Mouse (Mus musculus): Measurements from ENCODE around the gene Ptgr2. TPM values are rescaled to one million over a fixed set of nuclear protein-coding genes. Genes with fewer than 3 reads are reported as not detected.
A peak's percentile ranks its signal among the peaks of the same experiment; 100 is the strongest.
"Not testable (repeated sequence)": the region's sequence is repeated elsewhere in the genome, so short reads cannot be mapped to it uniquely, and the experiment has no call there.

The Ptgr2 gene
- polyA plus RNA-seq, 1 experiment from 2014 or later: 12.9 TPM

DNA sequence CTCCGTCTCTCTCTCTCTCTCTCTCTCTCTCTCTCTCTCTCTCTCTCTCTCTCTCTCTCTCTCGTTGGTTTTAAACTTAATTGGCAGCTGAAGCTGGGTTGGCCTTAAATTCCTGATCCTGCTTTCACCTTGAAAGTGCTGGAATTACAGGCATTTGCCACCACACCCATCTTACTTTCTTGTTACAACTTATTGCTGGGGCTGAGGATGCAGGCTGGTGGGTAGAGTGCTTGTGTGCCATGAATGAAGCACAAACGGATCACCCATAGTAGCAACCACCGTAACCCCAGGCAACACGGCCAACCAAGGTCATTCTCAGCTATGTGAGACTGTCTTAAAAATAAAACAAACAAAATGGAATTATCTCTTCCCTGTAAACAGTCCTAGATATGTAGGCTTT lies 26.3 kb downstream of the Ptgr2 start:
- WGBS: 79% methylated on average over 3 of the region's 5 CpGs
- H3K4me3 ChIP-seq (ENCODE audit: low read depth, low read length): no peak overlapping the region
- ATAC-seq (replicated peaks; ENCODE audit: insufficient number of reproducible peaks, low FRiP score, low TSS enrichment, low read depth): no peak

DNA sequence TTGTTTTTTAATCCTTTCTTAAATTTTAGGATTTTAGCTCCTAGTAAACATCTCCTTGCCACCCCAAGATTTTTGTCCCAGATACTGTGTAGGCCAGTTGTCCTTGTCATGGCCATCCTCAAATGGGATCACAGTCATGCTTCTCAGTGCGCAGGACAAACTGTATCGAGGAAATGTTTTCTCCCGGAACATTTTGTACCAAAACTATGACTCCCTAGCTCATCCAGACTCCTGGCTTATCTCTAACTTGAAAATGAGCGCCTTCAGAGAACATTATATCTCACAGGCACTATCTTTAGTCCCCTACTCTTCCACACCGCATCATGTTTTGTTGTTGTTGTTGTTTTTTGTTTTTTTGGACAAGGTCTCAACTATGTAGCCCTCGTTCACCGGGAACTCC lies 31.0 kb downstream of the Ptgr2 start:
- Histone ChIP-seq H3K4me1 (ENCODE audit: control insufficient read depth, insufficient read depth, low read length) (peaks cover 4% of the 10 kb centered on the region; the same call in 1 of the 2 replicates), H3K27ac (replicated peaks; ENCODE audit: low read depth, low read length) (no peak overlapping the region; the same call in 1 of the 2 replicates), H3K9ac (replicated peaks; ENCODE audit: low read length) (peak overlapping the region; percentile 93), H3K27me3 (ENCODE audit: control insufficient read depth, insufficient read depth, low read length) (no peaks in the 10 kb centered on the region), H3K36me3 (replicated peaks; ENCODE audit: control insufficient read depth, insufficient read depth, low read depth, low read length) (no peaks in the 10 kb centered on the region), H3K4me3 (ENCODE audit: low read depth, low read length) (peak overlapping the region; percentile 91), H3K4me2 (ENCODE audit: low read depth, low read length) (peak overlapping the region; percentile 65), H3K9me3 (replicated peaks; ENCODE audit: control insufficient read depth, low read length) (no peaks in the 10 kb centered on the region)
- no peak for DNase-seq (ENCODE audit: low spot score)
- 47% methylated on average over 7 of the region's 7 CpGs for WGBS
- ATAC-seq (replicated peaks; ENCODE audit: insufficient number of reproducible peaks, low FRiP score, low TSS enrichment, low read depth): no peak

More for the DNA sequence above, 26.3 kb downstream of the Ptgr2 start:
- Histone ChIP-seq H3K4me1 (ENCODE audit: control insufficient read depth, insufficient read depth, low read length) (no peaks in the 10 kb centered on the region), H3K27me3 (ENCODE audit: control insufficient read depth, insufficient read depth, low read length) (no peaks in the 10 kb centered on the region), H3K9ac (replicated peaks; ENCODE audit: low read length) (no peak overlapping the region), H3K4me2 (ENCODE audit: low read depth, low read length) (no peak overlapping the region), H3K27ac (replicated peaks; ENCODE audit: low read depth, low read length) (no peak overlapping the region), H3K36me3 (replicated peaks; ENCODE audit: control insufficient read depth, insufficient read depth, low read depth, low read length) (no peaks in the 10 kb centered on the region), H3K9me3 (replicated peaks; ENCODE audit: control insufficient read depth, low read length) (no peaks in the 10 kb centered on the region)
- DNase-seq (ENCODE audit: low spot score): no peak

GRCm38 (mm10) chr12:84316721-84317621 lies 31.9 kb downstream of the Ptgr2 start, which contains the start of gene Zfp410:
Gene Zfp410, plus strand, starts transcription at chr12:84316852.
- peak within 1 kb of the TSS; percentile 93 for H3K9ac ChIP-seq (replicated peaks; ENCODE audit: low read length)
- H3K4me2 ChIP-seq (ENCODE audit: low read depth, low read length): peak within 1 kb of the TSS; percentile 74
- WGBS: under 1% methylated on average over 75 of the region's 77 CpGs
- DNase-seq (ENCODE audit: low spot score) (peak; percentile 94), ATAC-seq (replicated peaks; ENCODE audit: insufficient number of reproducible peaks, low FRiP score, low TSS enrichment, low read depth) (peak; percentile 95)
- no peaks in the 10 kb centered on the region for H3K36me3 ChIP-seq (replicated peaks; ENCODE audit: control insufficient read depth, insufficient read depth, low read depth, low read length)
- H3K9me3 ChIP-seq (replicated peaks; ENCODE audit: control insufficient read depth, low read length): no peaks in the 10 kb centered on the region
- peak within 1 kb of the TSS; percentile 91 for H3K4me3 ChIP-seq (ENCODE audit: low read depth, low read length)
- peak within 1 kb of the TSS; percentile 87 for H3K27ac ChIP-seq (replicated peaks; ENCODE audit: low read depth, low read length)
- H3K4me1 ChIP-seq (ENCODE audit: control insufficient read depth, insufficient read depth, low read length): peaks cover 4% of the 10 kb centered on the region; the same call in 1 of the 2 replicates
- no peaks in the 10 kb centered on the region for H3K27me3 ChIP-seq (ENCODE audit: control insufficient read depth, insufficient read depth, low read length)

DNA sequence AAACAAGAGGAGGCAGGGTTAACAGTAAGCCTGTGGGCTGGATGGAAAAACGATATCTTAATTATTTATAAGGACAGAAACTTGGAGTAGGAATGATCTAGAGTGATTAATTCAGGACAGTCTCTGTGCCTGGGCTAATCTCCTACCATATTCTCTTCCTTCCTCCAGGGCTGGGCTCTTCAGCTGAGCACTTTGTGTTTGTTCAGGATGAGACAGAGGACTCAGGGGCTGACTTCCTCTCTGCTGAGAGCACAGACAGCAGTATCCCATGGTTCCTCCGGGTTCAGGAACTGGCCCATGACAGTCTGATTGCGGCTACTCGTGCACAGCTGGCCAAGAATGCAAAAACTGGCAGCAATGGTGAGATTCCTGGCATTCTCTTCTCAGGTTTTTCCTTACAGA lies 42.1 kb downstream of the Ptgr2 start:
- Histone ChIP-seq H3K9ac (replicated peaks; ENCODE audit: low read length) (no peak overlapping the region), H3K27me3 (ENCODE audit: control insufficient read depth, insufficient read depth, low read length) (no peaks in the 10 kb centered on the region), H3K36me3 (replicated peaks; ENCODE audit: control insufficient read depth, insufficient read depth, low read depth, low read length) (peaks cover 6% of the 10 kb centered on the region), H3K27ac (replicated peaks; ENCODE audit: low read depth, low read length) (no peak overlapping the region), H3K9me3 (replicated peaks; ENCODE audit: control insufficient read depth, low read length) (no peaks in the 10 kb centered on the region), H3K4me2 (ENCODE audit: low read depth, low read length) (no peak overlapping the region), H3K4me1 (ENCODE audit: control insufficient read depth, insufficient read depth, low read length) (no peaks in the 10 kb centered on the region), H3K4me3 (ENCODE audit: low read depth, low read length) (no peak overlapping the region)
- WGBS: 86% methylated on average over 4 of the region's 4 CpGs
- no peak for ATAC-seq (replicated peaks; ENCODE audit: insufficient number of reproducible peaks, low FRiP score, low TSS enrichment, low read depth)
- no peak for DNase-seq (ENCODE audit: low spot score)

DNA sequence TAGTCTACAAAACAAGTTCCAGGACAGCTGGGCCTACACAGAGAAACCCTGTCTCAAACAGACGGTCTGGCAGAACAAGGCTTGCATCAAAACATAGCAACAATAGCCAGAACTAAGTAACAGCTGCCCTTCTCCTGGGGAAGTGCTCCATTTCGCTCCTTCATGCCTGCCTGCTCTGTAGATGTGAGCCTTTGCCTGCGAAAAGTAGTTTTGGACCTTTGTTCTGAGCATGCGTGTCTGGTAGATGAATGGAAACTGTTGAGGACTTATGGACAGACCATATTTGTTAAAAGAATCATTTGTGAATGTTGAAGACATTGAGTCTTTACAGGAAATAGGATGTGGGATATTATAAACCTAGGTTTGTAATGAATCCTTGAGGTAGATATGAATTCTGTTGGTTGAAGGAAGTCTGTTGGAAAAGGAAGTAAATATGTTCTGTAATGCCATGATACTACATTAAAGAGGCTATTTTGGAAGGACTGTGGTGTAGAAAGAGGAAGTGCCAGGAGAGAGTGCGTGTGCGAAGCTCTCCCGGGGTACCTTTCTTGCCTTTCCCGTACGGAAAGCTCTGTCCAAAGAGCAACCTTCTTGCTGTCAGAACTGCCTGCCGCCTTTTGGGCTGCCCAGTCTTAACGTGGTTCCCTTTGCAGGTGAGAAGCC lies 52.1 kb downstream of the Ptgr2 start:
- no peak overlapping the region for H3K4me3 ChIP-seq (ENCODE audit: low read depth, low read length)
- ATAC-seq (replicated peaks; ENCODE audit: insufficient number of reproducible peaks, low FRiP score, low TSS enrichment, low read depth): no peak
- no peaks in the 10 kb centered on the region for H3K4me1 ChIP-seq (ENCODE audit: control insufficient read depth, insufficient read depth, low read length)
- 92% methylated on average over 11 of the region's 11 CpGs for WGBS
- DNase-seq (ENCODE audit: low spot score): no peak
- no peaks in the 10 kb centered on the region for H3K27me3 ChIP-seq (ENCODE audit: control insufficient read depth, insufficient read depth, low read length)
- H3K4me2 ChIP-seq (ENCODE audit: low read depth, low read length): no peak overlapping the region
- H3K27ac ChIP-seq (replicated peaks; ENCODE audit: low read depth, low read length): no peak overlapping the region
- no peaks in the 10 kb centered on the region for H3K9me3 ChIP-seq (replicated peaks; ENCODE audit: control insufficient read depth, low read length)
- peaks cover 5% of the 10 kb centered on the region; the same call in 1 of the 2 replicates for H3K36me3 ChIP-seq (replicated peaks; ENCODE audit: control insufficient read depth, insufficient read depth, low read depth, low read length)
- H3K9ac ChIP-seq (replicated peaks; ENCODE audit: low read length): no peak overlapping the region

DNA sequence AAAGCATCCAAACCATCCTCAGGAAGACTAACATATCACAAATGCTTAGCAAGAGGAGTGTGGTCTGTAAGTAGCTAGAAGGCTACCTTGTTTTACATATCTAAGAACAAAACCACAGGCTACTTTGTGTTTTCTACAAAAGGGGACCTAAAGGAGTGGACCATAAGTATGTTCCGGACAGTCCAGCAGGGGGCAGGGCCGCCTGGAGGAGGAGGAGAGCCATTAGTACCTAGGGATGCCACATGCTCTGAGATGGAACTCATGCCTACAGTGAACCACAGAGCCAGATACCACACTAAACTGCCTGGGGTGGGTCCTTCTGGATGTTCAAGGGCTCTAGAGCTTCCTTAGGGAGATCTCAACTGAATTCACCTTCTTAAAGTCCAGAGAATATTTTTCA lies 62.2 kb downstream of the Ptgr2 start:
- H3K9ac ChIP-seq (replicated peaks; ENCODE audit: low read length): no peak overlapping the region
- H3K4me2 ChIP-seq (ENCODE audit: low read depth, low read length): no peak overlapping the region
- ATAC-seq (replicated peaks; ENCODE audit: insufficient number of reproducible peaks, low FRiP score, low TSS enrichment, low read depth) (no peak), DNase-seq (ENCODE audit: low spot score) (peak; percentile 49)
- H3K4me3 ChIP-seq (ENCODE audit: low read depth, low read length): no peak overlapping the region
- no peaks in the 10 kb centered on the region for H3K4me1 ChIP-seq (ENCODE audit: control insufficient read depth, insufficient read depth, low read length)
- H3K36me3 ChIP-seq (replicated peaks; ENCODE audit: control insufficient read depth, insufficient read depth, low read depth, low read length): no peaks in the 10 kb centered on the region; the same call in 1 of the 2 replicates
- 40% methylated on average over 2 of the region's 2 CpGs for WGBS
- no peak overlapping the region for H3K27ac ChIP-seq (replicated peaks; ENCODE audit: low read depth, low read length)
- no peaks in the 10 kb centered on the region for H3K27me3 ChIP-seq (ENCODE audit: control insufficient read depth, insufficient read depth, low read length)
- H3K9me3 ChIP-seq (replicated peaks; ENCODE audit: control insufficient read depth, low read length): no peaks in the 10 kb centered on the region

- not testable (repeated sequence) for H3K9me3 ChIP-seq (replicated peaks; ENCODE audit: control insufficient read depth, low read length); H3K4me1 ChIP-seq (ENCODE audit: control insufficient read depth, insufficient read depth, low read length); H3K4me3 ChIP-seq (ENCODE audit: low read depth, low read length); ATAC-seq (replicated peaks; ENCODE audit: insufficient number of reproducible peaks, low FRiP score, low TSS enrichment, low read depth); H3K4me2 ChIP-seq (ENCODE audit: low read depth, low read length); H3K27me3 ChIP-seq (ENCODE audit: control insufficient read depth, insufficient read depth, low read length); H3K36me3 ChIP-seq (replicated peaks; ENCODE audit: control insufficient read depth, insufficient read depth, low read depth, low read length); H3K27ac ChIP-seq (replicated peaks; ENCODE audit: low read depth, low read length); DNase-seq (ENCODE audit: low spot score); H3K9ac ChIP-seq (replicated peaks; ENCODE audit: low read length)
- 86% methylated on average over 2 of the region's 2 CpGs for WGBS
Measured at GRCm38 (mm10) chr12:84358699-84359098, 73.7 kb downstream of the Ptgr2 start.
